Mouse (Mus musculus) heart, embryonic 14.5 days (tissue): ENCODE data around the gene Plagl2. TPM values are rescaled to one million over a fixed set of nuclear protein-coding genes. Genes with fewer than 3 reads are reported as not detected.
A peak's percentile ranks its signal among the peaks of the same experiment; 100 is the strongest.

Experiments used
- ATAC-seq: fragments of 200-750 bp; cut with Nextera tagmentation; 2 replicates; pipeline ENCODE4 v1.8.0; 2017; ENCODE audit warnings: low read depth, moderate TSS enrichment; ENCODE audit not compliant: insufficient number of reproducible peaks, insufficient read depth, low FRiP score
- H3K27ac ChIP-seq, 2 experiments: fragments of 200-500 bp in 1 of 2; fragments of 300-500 bp in 1 of 2; sonication (generic) in 1 of 2; replicated peaks in 1 of 2; 2 replicates each; pipeline ENCODE4 v1.5.1; 2012 to 2014; ENCODE audit warnings: low read depth in 2 of 2, low read length in 2 of 2, control low read depth in 1 of 2, mild to moderate bottlenecking in 1 of 2, mixed read lengths in 1 of 2; ENCODE audit not compliant: control insufficient read depth in 1 of 2, insufficient read depth in 1 of 2
- H3K27me3 ChIP-seq: fragments of 300-500 bp; sonication (generic); 2 replicates; pipeline ENCODE4 v1.6.1; 2014; ENCODE audit warnings: mild to moderate bottlenecking, low read length, control low read depth; ENCODE audit not compliant: control insufficient read depth, insufficient read depth
- H3K36me3 ChIP-seq: fragments of 300-500 bp; sonication (generic); 2 replicates; pipeline ENCODE4 v1.6.1; 2014; ENCODE audit warnings: mild to moderate bottlenecking, control low read depth, low read length, mixed read lengths; ENCODE audit not compliant: control insufficient read depth, insufficient read depth
- H3K4me1 ChIP-seq, 2 experiments: fragments of 200-500 bp in 1 of 2; fragments of 300-500 bp in 1 of 2; sonication (generic) in 1 of 2; 2 replicates each; pipeline ENCODE4 v1.6.1; 2012 to 2014; ENCODE audit warnings: low read length in 2 of 2, control low read depth in 1 of 2, mixed read lengths in 1 of 2; ENCODE audit not compliant: control insufficient read depth in 2 of 2, insufficient read depth in 2 of 2
- H3K4me2 ChIP-seq: fragments of 300-500 bp; sonication (generic); 2 replicates; pipeline ENCODE4 v1.6.1; 2014; ENCODE audit warnings: mild to moderate bottlenecking, low read length
- H3K4me3 ChIP-seq, 2 experiments: fragments of 200-500 bp in 1 of 2; fragments of 300-500 bp in 1 of 2; sonication (generic) in 1 of 2; 2 replicates each; pipeline ENCODE4 v1.5.1; 2012 to 2014; ENCODE audit warnings: low read length in 2 of 2, mild to moderate bottlenecking in 2 of 2, control low read depth in 1 of 2, low read depth in 1 of 2, moderate library complexity in 1 of 2; ENCODE audit not compliant: control insufficient read depth in 1 of 2, insufficient read depth in 1 of 2
- H3K9ac ChIP-seq: fragments of 300-500 bp; sonication (generic); 2 replicates; pipeline ENCODE4 v1.6.1; 2014; ENCODE audit warnings: mild to moderate bottlenecking, low read length
- H3K9me3 ChIP-seq: fragments of 300-500 bp; sonication (generic); 2 replicates; pipeline ENCODE4 v1.6.1; 2016; ENCODE audit warnings: low read length, control low read depth; ENCODE audit not compliant: control insufficient read depth
- WGBS: fragments of 180-500 bp; shearing (Covaris S2); extraction: QIAGEN DNeasy Blood & Tissue Kit; methylation state at CpG from one replicate; pipeline ENCODE4 v1.1.7; 2014; 5-methylcytosine and 5-hydroxymethylcytosine counted together
- polyA plus RNA-seq: library from polyadenylated mRNA; unstranded; fragments of >200 nt; fragmentation: Nextera tagmentation; extraction: Ambion mirVana; gene quantifications from 2 replicates; pipeline ENCODE4 v1.2.1, GENCODE M21; 2014

Plagl2 gene
- polyA plus RNA-seq, 1 experiment from 2014 or later, result 15.5 TPM

DNA sequence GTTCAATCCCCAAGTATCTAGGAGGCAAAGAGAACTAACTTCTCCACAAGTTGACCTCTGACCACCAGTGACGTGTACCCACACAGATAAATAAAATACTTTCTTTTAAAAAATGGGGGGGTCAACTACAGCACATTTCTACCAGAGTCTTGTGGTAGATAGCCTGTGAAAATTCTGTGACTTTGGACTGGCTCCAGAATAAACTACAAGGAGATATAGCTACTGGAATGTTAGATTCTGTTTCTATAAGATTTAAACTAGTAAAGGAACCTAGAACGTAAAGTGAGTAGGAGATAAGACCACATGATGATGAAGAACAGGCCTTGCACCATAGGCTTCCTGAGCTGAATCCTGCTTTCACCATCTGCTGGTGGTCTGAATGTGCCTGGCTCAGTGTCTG, 53.4 kb downstream of the Plagl2 start:
- Histone ChIP-seq H3K27ac (no peak overlapping the region; a peak in 1 of 4 replicates), H3K27me3 (no peaks in the 10 kb centered on the region), H3K4me1 (peaks cover 8 to 22% of the 10 kb centered on the region in 2 experiments), H3K36me3 (peaks cover 90% of the 10 kb centered on the region), H3K4me2 (no peak overlapping the region), H3K9me3 (no peaks in the 10 kb centered on the region), H3K9ac (no peak overlapping the region), H3K4me3 (no peak overlapping the region)
- no peak for ATAC-seq
- WGBS, result 65% methylated on average over 2 of the region's 2 CpGs

DNA sequence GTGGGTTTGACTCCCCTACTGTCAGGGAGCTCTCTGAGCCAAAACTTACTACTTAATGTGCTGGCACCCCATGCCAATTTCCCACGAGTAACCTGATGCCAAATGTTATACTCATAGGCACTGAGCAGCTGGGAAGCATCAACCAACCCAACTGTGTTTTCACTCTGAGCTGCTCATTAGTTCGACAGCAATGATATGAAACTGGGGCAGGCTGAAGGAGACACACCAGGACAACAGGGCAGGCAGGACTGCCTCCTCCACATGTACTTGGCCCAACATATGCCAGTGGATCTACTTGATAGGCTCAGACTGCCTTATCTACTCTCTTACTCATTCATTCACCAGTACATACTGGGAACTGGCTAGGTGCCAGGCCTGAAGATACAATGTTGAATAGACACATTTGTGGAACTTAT, 55.0 kb downstream of the Plagl2 start:
- Histone ChIP-seq H3K9me3 (no peaks in the 10 kb centered on the region), H3K4me1 (peaks cover 8 to 22% of the 10 kb centered on the region in 2 experiments), H3K27ac (peak overlapping the region in 1 of 2 experiments; percentile 20; a peak in 1 of 4 replicates), H3K36me3 (peaks cover 91% of the 10 kb centered on the region), H3K27me3 (no peaks in the 10 kb centered on the region), H3K4me3 (no peak overlapping the region), H3K4me2 (no peak overlapping the region), H3K9ac (no peak overlapping the region)
- ATAC-seq, result 0 out of 2 replicates have a peak, but pooled peaks have one; percentile 61
- 32% methylated on average over 2 of the region's 2 CpGs for WGBS

DNA sequence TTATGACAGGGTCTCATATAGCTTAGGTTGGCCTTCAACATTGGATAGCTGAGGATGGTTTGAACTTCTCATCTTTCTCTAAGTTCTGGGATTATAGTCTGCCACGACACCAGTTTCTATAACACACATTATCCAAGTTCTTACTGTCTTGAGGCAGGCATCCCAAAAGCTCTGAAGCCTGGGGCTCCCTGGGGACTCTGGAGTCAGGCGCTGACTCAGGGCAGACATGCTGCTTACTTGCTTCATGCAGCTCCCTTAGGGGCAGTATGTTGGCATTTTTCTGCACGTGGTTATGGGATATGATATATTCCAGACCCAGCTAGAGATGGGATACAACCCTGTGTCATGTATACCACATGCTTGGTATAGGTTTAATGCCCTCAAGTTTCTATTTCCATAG, 61.3 kb downstream of the Plagl2 start:
- Histone ChIP-seq H3K4me3 (no peak overlapping the region), H3K9ac (no peak overlapping the region), H3K27me3 (no peaks in the 10 kb centered on the region), H3K36me3 (peaks cover 61% of the 10 kb centered on the region), H3K27ac (no peak overlapping the region), H3K4me2 (no peak overlapping the region), H3K4me1 (no peaks in the 10 kb centered on the region; a peak in 1 of 4 replicates), H3K9me3 (no peaks in the 10 kb centered on the region)
- 83% methylated on average over 3 of the region's 3 CpGs for whole genome bisulfite sequencing
- ATAC-seq, result no peak

DNA sequence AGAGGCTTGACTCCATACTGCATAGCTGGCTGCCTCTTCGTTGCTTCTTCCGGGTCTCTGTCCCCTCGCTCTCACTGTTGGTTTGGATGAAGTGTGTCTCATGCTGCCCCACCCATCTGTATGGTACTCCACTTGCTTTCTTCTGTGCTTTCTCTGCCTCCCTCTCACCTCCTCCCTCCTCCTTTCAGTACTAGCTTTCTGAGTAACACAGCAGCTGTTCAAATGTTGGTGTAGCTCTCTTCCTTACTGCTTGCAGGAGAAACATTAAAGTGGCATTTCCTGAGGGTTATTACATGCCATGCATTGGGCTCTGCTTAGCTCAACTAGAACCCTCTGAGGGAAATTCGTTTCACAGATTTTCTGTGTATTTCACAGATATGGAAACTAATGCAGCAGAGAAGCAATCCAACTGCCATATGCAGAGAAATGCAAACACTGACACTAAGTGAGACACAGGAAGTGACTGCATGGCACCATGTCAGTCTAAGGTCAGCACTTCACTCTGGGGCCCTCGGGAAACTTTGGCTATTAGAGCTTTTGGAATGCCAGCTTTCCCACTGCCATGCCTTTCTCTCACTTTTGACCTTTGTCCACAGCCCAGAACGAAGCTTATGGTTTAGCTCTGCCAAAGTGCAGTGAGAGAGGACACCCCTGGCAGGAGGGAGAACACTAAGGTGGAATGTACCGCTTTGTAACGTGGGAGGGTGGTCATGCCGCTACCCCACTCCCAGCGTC, 61.9 kb downstream of the Plagl2 start:
- 79% methylated on average over 10 of the region's 10 CpGs for WGBS

More for the DNA sequence above, 61.9 kb downstream of the Plagl2 start:
- no peaks in the 10 kb centered on the region for H3K9me3 ChIP-seq
- H3K4me1 ChIP-seq, result no peaks in the 10 kb centered on the region
- no peak overlapping the region for H3K9ac ChIP-seq
- peaks cover 54% of the 10 kb centered on the region for H3K36me3 ChIP-seq
- no peak overlapping the region for H3K27ac ChIP-seq
- ATAC-seq, result no peak
- H3K4me3 ChIP-seq, result no peak overlapping the region
- no peaks in the 10 kb centered on the region for H3K27me3 ChIP-seq
- H3K4me2 ChIP-seq, result no peak overlapping the region

Other genes starting within 250 kb of the Plagl2 start
- 78.2 and 85.4 TPM in 2 replicates for gene Pdrg1, start 226.0 kb downstream of the Plagl2 start, polyA plus RNA-seq
- not detected in 2 replicates for gene Xkr7, start 209.6 kb downstream of the Plagl2 start, polyA plus RNA-seq
- gene Ccm2l, start 175.5 kb downstream of the Plagl2 start, polyA plus RNA-seq, result 6.5 and 7.9 TPM in 2 replicates
- gene Hck, start 133.0 kb downstream of the Plagl2 start, polyA plus RNA-seq, result 1.9 and 2.5 TPM in 2 replicates
- gene Tm9sf4, start 80.1 kb downstream of the Plagl2 start, polyA plus RNA-seq, result 59.6 and 67.9 TPM in 2 replicates
- 4.1 and 4.4 TPM in 2 replicates for gene Tspyl3, start 16.0 kb downstream of the Plagl2 start, polyA plus RNA-seq
- 5.9 and 6.6 TPM in 2 replicates for gene Pofut1, start 107 bp upstream of the Plagl2 start, polyA plus RNA-seq
- gene Kif3b, start 50.0 kb upstream of the Plagl2 start, polyA plus RNA-seq, result 3.8 and 4.5 TPM in 2 replicates
- 14.0 and 17.0 TPM in 2 replicates for gene Asxl1, start 104.4 kb upstream of the Plagl2 start, polyA plus RNA-seq